Mouse (Mus musculus): Measurements from ENCODE around the gene Asxl1. TPM values are rescaled to one million over a fixed set of nuclear protein-coding genes. Genes with fewer than 3 reads are reported as not detected.

The Asxl1 gene
- polyA plus RNA-seq, 1 experiment from 2014 or later: 14.2 TPM

DNA sequence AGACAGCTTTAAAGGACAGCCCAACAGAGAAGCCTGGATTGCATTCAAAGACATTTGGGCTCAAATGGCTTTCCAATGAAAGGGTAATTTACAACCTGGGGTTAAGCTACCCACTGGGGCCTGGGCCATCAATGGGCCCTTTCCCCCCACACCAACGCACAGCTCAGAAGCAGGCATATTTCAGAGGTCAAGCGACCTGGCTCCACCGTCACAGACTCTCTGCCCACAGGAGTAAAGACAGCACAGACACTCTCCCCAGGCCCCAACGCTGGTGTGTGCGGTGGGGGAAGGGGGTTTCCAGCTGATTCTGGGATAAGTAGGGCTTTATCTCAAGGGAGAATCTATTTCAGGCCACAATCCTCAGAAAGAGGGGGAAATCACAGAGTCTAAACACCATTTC lies 97.1 kb downstream of the Asxl1 start:
- H3K9me3 ChIP-seq (ENCODE audit: control insufficient read depth, low read length): no peaks in the 10 kb centered on the region
- H3K4me2 ChIP-seq (replicated peaks): peak overlapping the region; percentile 88
- H3K4me3 ChIP-seq (replicated peaks; ENCODE audit: low read length): peak overlapping the region; percentile 80
- 2% methylated on average over 5 of the region's 5 CpGs for WGBS
- DNase-seq (ENCODE audit: low spot score) (no peak), ATAC-seq (ENCODE audit: low FRiP score) (no peak)
- H3K27me3 ChIP-seq (ENCODE audit: control insufficient read depth, insufficient read depth, low read length): no peaks in the 10 kb centered on the region
- H3K36me3 ChIP-seq (replicated peaks; ENCODE audit: control insufficient read depth, insufficient read depth): no peaks in the 10 kb centered on the region
- H3K4me1 ChIP-seq (replicated peaks; ENCODE audit: control insufficient read depth, insufficient read depth, low read length): peaks cover 53% of the 10 kb centered on the region
- peak overlapping the region; percentile 94 for H3K9ac ChIP-seq
- peak overlapping the region; percentile 97 for H3K27ac ChIP-seq

DNA sequence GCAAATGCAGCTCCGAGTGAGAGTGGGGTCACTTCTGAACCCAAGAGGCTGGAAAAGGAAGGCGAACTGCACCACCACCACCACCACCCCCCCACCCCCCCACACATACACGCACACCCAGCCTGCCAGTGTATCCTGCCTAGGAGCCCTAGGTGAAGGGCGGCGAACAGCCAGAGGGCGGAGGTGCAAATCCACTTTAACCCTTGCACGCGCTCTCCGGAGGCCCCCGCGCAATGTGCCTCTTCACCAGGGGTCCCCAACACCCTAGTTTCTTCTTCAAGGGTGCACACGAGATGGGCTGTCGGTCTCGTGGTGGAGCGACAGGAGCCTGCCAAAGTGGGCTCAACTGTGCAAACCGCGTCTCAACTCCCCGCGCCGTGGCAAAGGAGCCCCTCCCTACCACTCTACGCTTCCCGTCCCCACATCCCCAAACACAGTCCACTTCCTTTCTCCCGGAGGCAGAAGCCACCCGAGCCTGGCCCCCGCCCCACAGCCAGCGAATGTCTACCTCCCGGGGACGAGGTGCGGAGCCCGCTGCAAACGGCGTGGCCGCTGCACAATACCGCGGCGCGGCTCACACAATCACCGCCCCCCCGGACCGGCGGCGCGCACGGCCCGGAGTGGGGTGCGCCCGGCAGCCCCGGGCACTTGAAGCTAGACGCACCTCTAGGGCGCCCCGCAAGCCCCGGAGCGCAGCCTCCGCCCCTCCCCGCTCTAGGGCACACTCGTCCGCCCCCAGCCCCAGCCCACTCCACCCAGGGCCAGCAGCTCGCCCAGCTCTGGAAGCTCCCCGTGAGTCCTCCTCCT lies 98.0 kb downstream of the Asxl1 start:
- ATAC-seq (ENCODE audit: low FRiP score) (peak; percentile 61), DNase-seq (ENCODE audit: low spot score) (no peak)
- Histone ChIP-seq H3K4me2 (replicated peaks) (peak overlapping the region; percentile 88), H3K4me1 (replicated peaks; ENCODE audit: control insufficient read depth, insufficient read depth, low read length) (peaks cover 44% of the 10 kb centered on the region), H3K9ac (peak overlapping the region; percentile 94), H3K36me3 (replicated peaks; ENCODE audit: control insufficient read depth, insufficient read depth) (no peaks in the 10 kb centered on the region), H3K9me3 (ENCODE audit: control insufficient read depth, low read length) (no peaks in the 10 kb centered on the region), H3K4me3 (replicated peaks; ENCODE audit: low read length) (peak overlapping the region; percentile 80), H3K27me3 (ENCODE audit: control insufficient read depth, insufficient read depth, low read length) (no peaks in the 10 kb centered on the region), H3K27ac (peak overlapping the region; percentile 97)
- under 1% methylated on average over 58 of the region's 59 CpGs for WGBS

DNA sequence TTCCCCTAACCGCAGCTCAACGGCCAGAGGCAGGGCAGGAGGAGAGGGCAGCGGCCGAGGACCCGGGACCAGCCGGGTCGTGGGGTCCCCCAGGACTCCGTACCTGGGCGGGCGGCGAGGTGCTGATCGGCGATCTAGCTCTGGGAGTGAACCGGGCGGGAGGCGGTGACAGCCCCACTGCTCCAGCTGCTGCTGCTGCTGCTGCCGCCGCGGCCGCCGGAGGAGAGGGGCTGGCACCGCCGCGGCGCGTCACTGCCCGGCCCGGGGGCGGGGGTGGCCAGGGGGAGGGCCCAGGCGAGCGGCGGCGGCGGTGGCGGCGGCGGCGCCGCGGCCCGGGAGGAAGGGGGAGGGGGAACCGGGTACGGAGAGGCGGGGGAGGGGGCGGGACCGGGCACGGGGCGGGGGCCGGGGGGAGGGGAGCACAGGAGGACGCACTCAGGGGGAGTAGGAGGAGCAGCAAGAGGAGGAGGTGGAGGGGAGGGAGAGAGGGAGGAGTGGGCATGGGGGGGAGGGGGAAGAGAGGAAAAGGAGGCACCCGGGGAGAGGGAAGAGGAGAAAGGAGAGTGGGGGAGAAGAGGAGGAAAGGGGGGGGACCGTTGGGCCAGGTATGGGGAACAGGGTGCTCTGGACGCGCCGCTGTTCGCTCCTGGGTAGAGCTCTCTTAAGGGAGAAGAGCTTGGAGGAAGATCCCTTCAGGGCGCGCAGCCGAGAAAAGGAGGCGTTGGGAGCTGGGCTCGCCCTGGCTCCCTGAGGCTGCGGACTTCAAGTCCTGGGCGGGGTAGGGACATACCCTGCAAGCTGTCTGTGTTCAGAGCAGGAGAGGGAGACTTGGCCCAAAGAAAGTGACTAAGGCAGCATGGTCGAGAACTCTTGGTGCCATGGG lies 98.9 kb downstream of the Asxl1 start:
- no peaks in the 10 kb centered on the region for H3K36me3 ChIP-seq (replicated peaks; ENCODE audit: control insufficient read depth, insufficient read depth)
- under 1% methylated on average over 25 of the region's 64 CpGs for WGBS

DNA sequence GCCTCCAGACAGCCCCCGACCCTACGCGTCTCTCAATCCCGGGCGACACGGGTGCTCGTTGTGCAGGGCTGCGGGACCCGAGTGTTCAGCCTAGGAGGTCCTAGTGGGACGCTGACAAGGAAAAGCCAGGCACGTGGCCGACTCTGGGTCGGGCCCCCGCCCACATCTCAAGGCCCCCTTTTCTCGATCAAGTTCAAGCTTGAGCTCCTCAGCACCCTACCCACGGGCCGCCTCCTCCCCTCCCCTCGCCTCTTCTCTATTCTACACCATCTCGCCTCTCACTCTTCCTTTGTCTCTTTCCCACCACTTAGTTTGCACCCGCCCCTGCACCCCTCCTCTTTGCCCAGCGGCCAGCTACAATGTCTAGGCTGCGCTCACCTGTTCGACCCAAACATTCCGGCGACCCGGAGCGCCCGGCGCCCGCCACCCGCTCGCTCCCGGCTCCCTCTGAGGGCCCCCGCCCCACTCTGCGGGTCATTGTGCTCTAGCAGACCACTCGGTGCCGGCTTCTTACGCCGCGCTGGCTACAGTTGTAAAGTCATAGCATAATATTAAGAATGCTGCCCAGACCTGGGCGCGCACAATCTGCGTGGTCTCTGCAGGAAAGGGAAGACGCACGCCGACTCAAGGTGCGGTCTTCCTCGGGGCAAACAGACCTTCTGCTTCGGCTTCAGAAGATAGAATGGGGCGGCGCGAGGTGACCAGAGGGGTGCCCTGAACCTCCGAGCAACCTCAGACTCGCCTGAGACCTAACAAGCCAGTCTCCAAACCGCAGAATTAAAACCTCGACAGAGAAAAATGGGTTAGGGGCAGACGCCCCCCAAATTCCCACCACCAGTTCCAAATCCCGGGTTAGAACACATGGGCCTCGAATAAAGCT lies 99.7 kb downstream of the Asxl1 start:
- peak; percentile 49 for DNase-seq (ENCODE audit: low spot score)
- peak overlapping the region; percentile 97 for H3K27ac ChIP-seq
- H3K9me3 ChIP-seq (ENCODE audit: control insufficient read depth, low read length): no peaks in the 10 kb centered on the region
- ATAC-seq (ENCODE audit: low FRiP score): peak; percentile 60
- WGBS: under 1% methylated on average over 59 of the region's 59 CpGs
- H3K4me1 ChIP-seq (replicated peaks; ENCODE audit: control insufficient read depth, insufficient read depth, low read length): peaks cover 33% of the 10 kb centered on the region
- H3K4me3 ChIP-seq (replicated peaks; ENCODE audit: low read length): peak overlapping the region; percentile 80
- H3K4me2 ChIP-seq (replicated peaks): peak overlapping the region; percentile 88
- no peaks in the 10 kb centered on the region for H3K36me3 ChIP-seq (replicated peaks; ENCODE audit: control insufficient read depth, insufficient read depth)
- no peaks in the 10 kb centered on the region for H3K27me3 ChIP-seq (ENCODE audit: control insufficient read depth, insufficient read depth, low read length)
- peak overlapping the region; percentile 94 for H3K9ac ChIP-seq

More for the DNA sequence above, 98.9 kb downstream of the Asxl1 start:
- ATAC-seq (ENCODE audit: low FRiP score): peak; percentile 62
- Histone ChIP-seq H3K4me3 (replicated peaks; ENCODE audit: low read length) (peak overlapping the region; percentile 80), H3K27me3 (ENCODE audit: control insufficient read depth, insufficient read depth, low read length) (no peaks in the 10 kb centered on the region), H3K9ac (peak overlapping the region; percentile 94), H3K9me3 (ENCODE audit: control insufficient read depth, low read length) (no peaks in the 10 kb centered on the region), H3K27ac (peak overlapping the region; percentile 97), H3K4me1 (replicated peaks; ENCODE audit: control insufficient read depth, insufficient read depth, low read length) (peaks cover 37% of the 10 kb centered on the region), H3K4me2 (replicated peaks) (peak overlapping the region; percentile 88)
- peak; percentile 71 for DNase-seq (ENCODE audit: low spot score)

DNA sequence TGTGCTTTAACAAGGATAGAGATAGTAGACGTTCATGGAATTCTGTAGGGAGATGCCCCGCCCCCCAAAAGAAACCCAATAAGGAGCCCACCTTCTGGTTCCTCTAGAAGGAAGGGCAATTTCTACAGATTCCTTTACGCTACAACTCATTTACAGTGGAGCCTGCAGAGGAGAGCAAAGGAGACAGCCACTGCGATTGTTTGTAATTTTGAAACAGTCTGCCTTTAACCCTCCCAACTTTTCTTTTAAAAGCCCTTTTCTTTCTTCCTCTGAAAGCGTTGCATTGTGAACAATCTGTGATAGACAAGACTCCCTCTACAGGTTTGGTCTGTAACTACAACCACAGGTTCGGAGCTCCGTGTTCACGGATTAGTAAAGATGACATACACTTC lies 100.4 kb downstream of the Asxl1 start:
- no peaks in the 10 kb centered on the region for H3K36me3 ChIP-seq (replicated peaks; ENCODE audit: control insufficient read depth, insufficient read depth)
- WGBS: 0% methylated on average over 8 of the region's 8 CpGs
- H3K9me3 ChIP-seq (ENCODE audit: control insufficient read depth, low read length): no peaks in the 10 kb centered on the region
- ATAC-seq (ENCODE audit: low FRiP score): no peak
- H3K27me3 ChIP-seq (ENCODE audit: control insufficient read depth, insufficient read depth, low read length): no peaks in the 10 kb centered on the region
- H3K4me3 ChIP-seq (replicated peaks; ENCODE audit: low read length): peak overlapping the region; percentile 80
- DNase-seq (ENCODE audit: low spot score): peak; percentile 91
- H3K4me2 ChIP-seq (replicated peaks): peak overlapping the region; percentile 88
- peak overlapping the region; percentile 94 for H3K9ac ChIP-seq
- peak overlapping the region; percentile 97 for H3K27ac ChIP-seq
- peaks cover 27% of the 10 kb centered on the region for H3K4me1 ChIP-seq (replicated peaks; ENCODE audit: control insufficient read depth, insufficient read depth, low read length)

DNA sequence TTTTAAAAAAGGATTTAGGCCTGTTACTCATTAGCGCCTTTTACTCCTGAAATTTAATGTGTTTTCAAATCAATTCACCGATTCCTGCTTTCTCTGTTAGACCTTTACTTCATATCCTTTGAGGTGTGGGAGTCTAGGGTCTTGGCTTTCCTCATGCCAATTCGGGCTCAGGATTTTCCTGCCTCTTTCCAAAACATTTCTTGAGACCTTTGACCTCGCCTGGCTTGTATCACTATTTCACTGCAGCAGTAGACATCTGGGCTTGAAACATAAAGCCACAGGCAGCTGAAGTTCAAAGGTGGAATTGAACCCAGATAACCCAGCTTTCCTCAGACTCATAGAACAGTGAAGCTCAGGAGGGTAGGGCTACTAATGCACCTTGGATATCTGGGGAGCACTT lies 100.8 kb downstream of the Asxl1 start:
- Histone ChIP-seq H3K9ac (no peak overlapping the region), H3K27ac (peak overlapping the region; percentile 97; the same call in 1 of the 2 replicates)

DNA sequence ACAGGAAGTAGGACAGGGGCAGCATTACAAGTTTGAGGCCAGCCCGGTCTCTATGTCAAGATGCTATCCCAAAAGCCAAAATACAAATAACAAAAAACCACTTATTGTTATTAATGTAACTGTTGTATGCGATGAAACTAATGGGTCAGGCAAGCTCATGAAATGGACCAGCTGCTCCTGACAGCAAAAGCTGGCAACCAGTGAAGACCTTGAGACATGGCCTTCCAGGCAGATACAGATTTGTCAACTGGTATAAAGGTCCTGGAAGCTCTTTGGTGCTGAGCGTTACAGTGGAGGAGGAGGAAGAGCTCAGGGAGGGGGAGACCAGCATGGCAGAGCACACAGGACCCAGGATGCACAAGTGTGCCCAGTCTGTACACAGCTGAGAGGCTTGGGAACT lies 102.1 kb downstream of the Asxl1 start:
- no peak overlapping the region for H3K27ac ChIP-seq
- no peaks in the 10 kb centered on the region for H3K9me3 ChIP-seq (ENCODE audit: control insufficient read depth, low read length)
- peaks cover 10% of the 10 kb centered on the region for H3K4me1 ChIP-seq (replicated peaks; ENCODE audit: control insufficient read depth, insufficient read depth, low read length)
- no peaks in the 10 kb centered on the region for H3K27me3 ChIP-seq (ENCODE audit: control insufficient read depth, insufficient read depth, low read length)
- 93% methylated on average over 3 of the region's 3 CpGs for WGBS
- no peaks in the 10 kb centered on the region for H3K36me3 ChIP-seq (replicated peaks; ENCODE audit: control insufficient read depth, insufficient read depth)
- ATAC-seq (ENCODE audit: low FRiP score) (no peak), DNase-seq (ENCODE audit: low spot score) (no peak)
- H3K4me2 ChIP-seq (replicated peaks): no peak overlapping the region
- H3K4me3 ChIP-seq (replicated peaks; ENCODE audit: low read length): no peak overlapping the region
- no peak overlapping the region for H3K9ac ChIP-seq

More for the DNA sequence above, 100.8 kb downstream of the Asxl1 start:
- 23% methylated on average over 4 of the region's 4 CpGs for WGBS
- DNase-seq (ENCODE audit: low spot score) (no peak), ATAC-seq (ENCODE audit: low FRiP score) (no peak)
- Histone ChIP-seq H3K36me3 (replicated peaks; ENCODE audit: control insufficient read depth, insufficient read depth) (no peaks in the 10 kb centered on the region), H3K4me2 (replicated peaks) (peak overlapping the region; percentile 88), H3K4me1 (replicated peaks; ENCODE audit: control insufficient read depth, insufficient read depth, low read length) (peaks cover 22% of the 10 kb centered on the region), H3K4me3 (replicated peaks; ENCODE audit: low read length) (no peak overlapping the region), H3K27me3 (ENCODE audit: control insufficient read depth, insufficient read depth, low read length) (no peaks in the 10 kb centered on the region), H3K9me3 (ENCODE audit: control insufficient read depth, low read length) (no peaks in the 10 kb centered on the region)

DNA sequence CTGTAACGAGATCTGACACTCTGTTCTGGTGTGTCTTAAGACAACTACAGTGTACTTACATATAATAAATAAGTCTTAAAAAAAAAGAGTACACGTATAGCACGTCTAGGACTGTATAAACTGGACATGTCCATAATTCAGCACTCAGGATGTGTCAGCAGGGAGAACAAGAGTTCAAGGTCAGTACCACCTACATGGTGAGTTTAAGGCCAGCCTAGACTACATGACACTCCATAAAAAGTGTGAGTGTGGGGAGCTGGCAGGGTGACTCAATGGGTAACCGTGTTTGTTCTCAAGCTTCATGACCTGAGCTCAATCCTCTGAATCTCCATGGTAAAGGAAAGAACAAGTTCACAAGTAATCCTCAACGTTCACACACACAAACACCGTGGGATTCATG lies 102.9 kb downstream of the Asxl1 start:
- H3K4me1 ChIP-seq (replicated peaks; ENCODE audit: control insufficient read depth, insufficient read depth, low read length): 0 out of 2 replicates have a peak, but pooled peaks cover 3% of the 10 kb centered on the region
- 87% methylated on average over 6 of the region's 6 CpGs for WGBS
- ATAC-seq (ENCODE audit: low FRiP score) (no peak), DNase-seq (ENCODE audit: low spot score) (no peak)
- H3K4me3 ChIP-seq (replicated peaks; ENCODE audit: low read length): no peak overlapping the region
- H3K27ac ChIP-seq: no peak overlapping the region
- H3K27me3 ChIP-seq (ENCODE audit: control insufficient read depth, insufficient read depth, low read length): no peaks in the 10 kb centered on the region
- no peaks in the 10 kb centered on the region for H3K36me3 ChIP-seq (replicated peaks; ENCODE audit: control insufficient read depth, insufficient read depth)
- no peak overlapping the region for H3K9ac ChIP-seq
- no peaks in the 10 kb centered on the region for H3K9me3 ChIP-seq (ENCODE audit: control insufficient read depth, low read length)
- no peak overlapping the region for H3K4me2 ChIP-seq (replicated peaks)
